Comparison of ENCODE assay signal across 9 mouse cellular contexts in the genomic region with DNA sequence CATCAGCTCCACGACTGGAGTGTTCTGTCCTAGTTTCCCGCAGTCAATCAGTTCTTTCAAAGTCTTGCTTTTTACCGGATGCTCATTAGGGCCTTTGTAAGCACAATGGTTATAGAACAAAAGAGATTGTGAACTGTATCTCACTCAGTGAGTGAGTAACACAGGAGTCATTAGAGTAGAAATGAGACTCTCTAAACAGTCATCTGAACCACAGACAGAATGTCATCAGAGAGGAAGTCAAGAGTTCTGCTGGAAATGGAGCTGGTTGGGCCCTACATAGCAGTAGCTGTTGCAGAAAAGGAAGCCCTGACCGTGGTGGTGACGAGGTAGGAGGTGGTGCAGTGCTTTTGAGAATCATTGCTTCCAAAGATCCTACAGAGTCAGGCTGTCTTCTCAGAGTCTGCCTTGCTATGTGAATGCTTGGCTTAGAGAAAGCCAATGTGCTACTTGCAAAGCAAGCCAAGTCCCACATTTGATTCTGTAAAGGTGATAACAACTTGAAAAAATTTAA. TPM values are rescaled to one million over a fixed set of nuclear protein-coding genes. Genes with fewer than 3 reads are reported as not detected.
DNase-seq lines count a peak whose midpoint lies in the region; ATAC-seq lines count a peak whose summit lies in the region.
"Had no signal": no experiment of that assay in that cellular context is flagged by ENCODE, and none has a peak within 500 bp of the region (broad histone marks: within the 10 kb centered on the region; RNA-seq: fewer than 3 reads in every experiment).

No protein-coding gene starts in this region.

- H3K36me3 ChIP-seq in forebrain, embryonic 15.5 days: no peaks in the 10 kb centered on the region
- H3K36me3 ChIP-seq in forebrain, embryonic 12.5 days (replicated peaks): no peaks in the 10 kb centered on the region
- H3K36me3 ChIP-seq in lung, embryonic 15.5 days: no peaks in the 10 kb centered on the region
- H3K36me3 ChIP-seq in intestine, embryonic 16.5 days (ENCODE audit: control insufficient read depth, insufficient read depth, low read length): no peaks in the 10 kb centered on the region
- H3K36me3 ChIP-seq: midbrain, embryonic 15.5 days had no signal

- peaks cover 10% of the 10 kb centered on the region; the same call in 1 of the 2 replicates for H3K27me3 ChIP-seq in forebrain, embryonic 15.5 days
- H3K27me3 ChIP-seq in forebrain, embryonic 12.5 days: peaks cover 47% of the 10 kb centered on the region
- H3K27me3 ChIP-seq in lung, embryonic 15.5 days: no peaks in the 10 kb centered on the region
- no peaks in the 10 kb centered on the region for H3K27me3 ChIP-seq in intestine, embryonic 16.5 days (replicated peaks; ENCODE audit: control insufficient read depth, insufficient read depth, low read length)
- H3K27me3 ChIP-seq: midbrain, embryonic 15.5 days had no signal

- H3K9ac ChIP-seq in forebrain, embryonic 15.5 days (replicated peaks): no peak overlapping the region
- no peak overlapping the region for H3K9ac ChIP-seq in forebrain, embryonic 12.5 days
- no peak overlapping the region for H3K9ac ChIP-seq in lung, embryonic 15.5 days
- H3K9ac ChIP-seq in intestine, embryonic 16.5 days (ENCODE audit: low read depth, low read length): no peak overlapping the region
- H3K9ac ChIP-seq: midbrain, embryonic 15.5 days had no signal

- 17% methylated on average over 5 of the region's 5 CpGs for WGBS in forebrain, embryonic 15.5 days
- WGBS in forebrain, embryonic 12.5 days: 20% methylated on average over 5 of the region's 5 CpGs
- WGBS in lung, embryonic 15.5 days: 67% methylated on average over 5 of the region's 5 CpGs
- WGBS in intestine, embryonic 16.5 days: 74% methylated on average over 5 of the region's 5 CpGs

- no peak for ATAC-seq in forebrain, embryonic 15.5 days (replicated peaks)
- ATAC-seq in forebrain, embryonic 12.5 days (ENCODE audit: low FRiP score): no peak
- ATAC-seq in lung, embryonic 15.5 days (ENCODE audit: borderline replicate concordance, extremely low read depth, low FRiP score, low TSS enrichment): no peak
- peak; percentile 62 for ATAC-seq in common myeloid progenitor, adult 5-6 weeks (replicated peaks; ENCODE audit: low read depth, poor library complexity, severe bottlenecking)
- ATAC-seq in intestine, embryonic 16.5 days: no peak
- ATAC-seq: midbrain, embryonic 15.5 days had no signal

- no peak for DNase-seq in lung, postnatal 36 days
- DNase-seq in retina, postnatal 1 day: peak; percentile 92
- DNase-seq in adrenal gland, postnatal 14 days: no peak

- peaks cover 19% of the 10 kb centered on the region for H3K4me1 ChIP-seq in forebrain, embryonic 15.5 days
- H3K4me1 ChIP-seq in forebrain, embryonic 12.5 days: no peaks in the 10 kb centered on the region
- peaks cover 15% of the 10 kb centered on the region; the same call in 1 of the 2 replicates for H3K4me1 ChIP-seq in lung, embryonic 15.5 days
- H3K4me1 ChIP-seq in intestine, embryonic 16.5 days (ENCODE audit: control insufficient read depth, insufficient read depth, low read length): 0 out of 2 replicates have a peak, but pooled peaks cover 4% of the 10 kb centered on the region
- H3K4me1 ChIP-seq: midbrain, embryonic 15.5 days had no signal

- no peak overlapping the region for H3K4me3 ChIP-seq in forebrain, embryonic 15.5 days
- no peak overlapping the region for H3K4me3 ChIP-seq in forebrain, embryonic 12.5 days (replicated peaks)
- H3K4me3 ChIP-seq in lung, embryonic 15.5 days: no peak overlapping the region
- no peak overlapping the region for H3K4me3 ChIP-seq in intestine, embryonic 16.5 days (ENCODE audit: low read length)
- H3K4me3 ChIP-seq: midbrain, embryonic 15.5 days had no signal

- H3K9me3 ChIP-seq in forebrain, embryonic 15.5 days: no peaks in the 10 kb centered on the region
- H3K9me3 ChIP-seq in forebrain, embryonic 12.5 days: no peaks in the 10 kb centered on the region
- no peaks in the 10 kb centered on the region for H3K9me3 ChIP-seq in lung, embryonic 15.5 days
- no peaks in the 10 kb centered on the region for H3K9me3 ChIP-seq in intestine, embryonic 16.5 days (ENCODE audit: control insufficient read depth, low read length)
- H3K9me3 ChIP-seq: midbrain, embryonic 15.5 days had no signal

- H3K27ac ChIP-seq in forebrain, embryonic 15.5 days (replicated peaks): peak overlapping the region; percentile 58
- no peak overlapping the region for H3K27ac ChIP-seq in forebrain, embryonic 12.5 days
- peak overlapping the region; percentile 18 for H3K27ac ChIP-seq in lung, embryonic 15.5 days
- no peak overlapping the region for H3K27ac ChIP-seq in intestine, embryonic 16.5 days (ENCODE audit: low read length)
- H3K27ac ChIP-seq: midbrain, embryonic 15.5 days had no signal

- H3K4me2 ChIP-seq in forebrain, embryonic 15.5 days (replicated peaks): no peak overlapping the region
- no peak overlapping the region for H3K4me2 ChIP-seq in forebrain, embryonic 12.5 days
- H3K4me2 ChIP-seq in lung, embryonic 15.5 days: no peak overlapping the region
- no peak overlapping the region for H3K4me2 ChIP-seq in intestine, embryonic 16.5 days (ENCODE audit: low read depth, low read length)
- H3K4me2 ChIP-seq: midbrain, embryonic 15.5 days had no signal

RNA-seq across cellular contexts. Expression of a gene that starts 40.5 kb away (rescaled TPM):
- polyA plus RNA-seq in forebrain, embryonic 15.5 days (2015; fragmentation: Nextera tagmentation; extraction: Ambion mirVana): 389 and 404 TPM in 2 replicates
- 411 and 420 TPM in 2 replicates for polyA plus RNA-seq in forebrain, embryonic 12.5 days (2016; fragmentation: Nextera tagmentation; extraction: Ambion mirVana)
- 430 and 442 TPM in 2 replicates for polyA plus RNA-seq in lung, embryonic 15.5 days (2015; fragmentation: Nextera tagmentation; extraction: Ambion mirVana)
- total RNA-seq in common myeloid progenitor, adult 5-6 weeks (2017): 295 and 333 TPM in 2 replicates
- 330 and 361 TPM in 2 replicates for polyA plus RNA-seq in intestine, embryonic 16.5 days (2015; fragmentation: Nextera tagmentation; extraction: Ambion mirVana)
- 163 and 166 TPM in 2 replicates for total RNA-seq in adrenal gland, postnatal 14 days (2021)

Comparison
In these comparisons a context has a peak if more than half of its experiments do, and no peak if none do; other contexts are left out.
1. H3K27ac ChIP-seq: peak in forebrain, embryonic 15.5 days (single experiment) and lung, embryonic 15.5 days (single experiment); none in forebrain, embryonic 12.5 days (single experiment) and intestine, embryonic 16.5 days (single experiment).